Mouse (Mus musculus) liver, postnatal 0 days (tissue): ENCODE results near the gene Ttll5.
A peak's percentile ranks its signal among the peaks of the same experiment; 100 is the strongest.

Experiments
- CTCF ChIP-seq: sonication (generic); IDR thresholded peaks from 2 replicates; pipeline ENCODE4 v1.5.1; 2016; ENCODE audit warnings: antibody characterized with exemption, low read depth
- EP300 ChIP-seq: IDR thresholded peaks from 2 replicates; pipeline ENCODE4 v1.6.1; 2016; ENCODE audit warnings: antibody characterized with exemption, low read depth, mild to moderate bottlenecking

GRCm38 (mm10) chr12:86047376-86047775 lies 222.9 kb downstream of the Ttll5 start:
- TF ChIP-seq CTCF (no peak), EP300 (peak; percentile 44)
